Mouse (Mus musculus) G1E (cell line): ENCODE data around the gene Tfe3.
A peak's percentile ranks its signal among the peaks of the same experiment; 100 is the strongest.
"Not testable (repeated sequence)": the region's sequence is repeated elsewhere in the genome, so short reads cannot be mapped to it uniquely, and the experiment has no call there.

Experiments used
- CTCF ChIP-seq: IDR thresholded peaks from 2 replicates; pipeline ENCODE4 v1.5.1; 2012; ENCODE audit warnings: low read depth, low read length, inconsistent platforms, mixed read lengths
- GATA1 ChIP-seq: IDR thresholded peaks from 2 replicates; pipeline ENCODE4 v1.6.1; 2012; ENCODE audit warnings: borderline replicate concordance, low read length, inconsistent platforms, mixed read lengths
- GATA2 ChIP-seq: IDR thresholded peaks from 2 replicates; pipeline ENCODE4 v1.6.1; 2012; ENCODE audit warnings: low read depth, low read length, inconsistent platforms, borderline replicate concordance
- TAL1 ChIP-seq: conservative IDR thresholded peaks from 2 replicates; pipeline ENCODE4 v1.6.1; 2012; ENCODE audit warnings: low read depth, low read length, inconsistent platforms, mixed read lengths

DNA sequence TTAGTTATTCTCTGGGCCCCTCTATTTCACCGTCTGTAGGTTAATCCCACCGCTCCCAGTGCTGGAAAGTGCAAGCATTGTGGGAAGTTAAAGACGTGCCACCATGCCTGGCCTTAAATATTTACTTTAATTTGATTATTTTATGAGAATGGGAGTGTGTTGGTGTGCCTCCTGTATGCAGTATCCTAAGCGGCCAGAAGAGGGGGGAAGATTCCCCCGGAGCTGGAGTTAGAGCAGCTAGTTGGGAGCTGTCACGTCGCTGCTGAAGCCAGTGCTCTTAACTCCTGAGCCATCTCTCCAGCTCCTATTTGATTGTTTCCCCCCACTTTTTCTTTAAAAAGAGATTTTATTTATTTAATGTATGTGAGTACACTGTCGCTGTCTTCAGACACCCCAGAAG lies 52.7 kb downstream of the Tfe3 start:
- TF ChIP-seq CTCF = 0 out of 2 replicates have a peak, but pooled peaks have one; percentile 29
- TF ChIP-seq TAL1, GATA2, GATA1: not testable (repeated sequence)
